Mouse (Mus musculus) mature B cell (primary cell): ENCODE results near the gene Gm49403.

ENCODE experiments used
- in situ Hi-C: fragments of 300-500 bp; cut with MboI; formaldehyde crosslinking; loops from 2 replicates; pipeline ENCODE4 v1.14.3; 2019

Gene Gm49403

GRCm38 (mm10) chr19:8911810-8912209, 28.1 kb downstream of the Gm49403 start:
- in situ Hi-C loops, result no loop called here

GRCm38 (mm10) chr19:8914212-8914611, 30.5 kb downstream of the Gm49403 start:
- in situ Hi-C loops, result no loop called here

- in situ Hi-C loops, result no loop called here
These were observed 35.3 kb downstream of the Gm49403 start for GRCm38 (mm10) chr19:8919000-8919399.

- in situ Hi-C loops, result no loop called here
These were observed 35.9 kb downstream of the Gm49403 start for GRCm38 (mm10) chr19:8919684-8920072.

- in situ Hi-C loops, result no loop called here
These were observed 36.5 kb downstream of the Gm49403 start, which contains the start of gene B3gat3 for GRCm38 (mm10) chr19:8920073-8920736. Gene B3gat3, plus strand, starts transcription at chr19:8920374.

GRCm38 (mm10) chr19:8920836-8921291, 37.1 kb downstream of the Gm49403 start:
- in situ Hi-C loops, result no loop called here

- in situ Hi-C loops, result no loop called here
These were observed 38.0 kb downstream of the Gm49403 start for GRCm38 (mm10) chr19:8921741-8922140.

- in situ Hi-C loops, result no loop called here
These were observed 43.0 kb downstream of the Gm49403 start for GRCm38 (mm10) chr19:8926766-8927165.

- in situ Hi-C loops, result no loop called here
These were observed 44.3 kb downstream of the Gm49403 start for GRCm38 (mm10) chr19:8927891-8928525.

GRCm38 (mm10) chr19:8928689-8929223, 45.0 kb downstream of the Gm49403 start:
- in situ Hi-C loops, result no loop called here

GRCm38 (mm10) chr19:8929224-8930088, 45.7 kb downstream of the Gm49403 start, which contains the start of the genes Rom1 and Eml3:
Gene Rom1, minus strand, starts transcription at chr19:8929356.
Gene Eml3, plus strand, starts transcription at chr19:8929552.
- in situ Hi-C loops, result no loop called here

GRCm38 (mm10) chr19:8930117-8930516, 46.4 kb downstream of the Gm49403 start:
- in situ Hi-C loops, result no loop called here

GRCm38 (mm10) chr19:8930771-8931170, 47.0 kb downstream of the Gm49403 start:
- in situ Hi-C loops, result no loop called here

- in situ Hi-C loops, result no loop called here
These were observed 53.0 kb downstream of the Gm49403 start for GRCm38 (mm10) chr19:8936736-8937135.
